Mouse (Mus musculus): ENCODE results near the gene Pop7. TPM values are rescaled to one million over a fixed set of nuclear protein-coding genes. Genes with fewer than 3 reads are reported as not detected.

Gene Pop7
- total and polyA plus RNA-seq, 3 experiments, result 61.1 to 79.8 TPM; not detected in 1

- Histone ChIP-seq H3K27me3 (ENCODE audit: control insufficient read depth in 1 of 2, insufficient read depth in 2 of 2, low read length in 2 of 2) (no peaks in the 10 kb centered on the region), H3K4me1 (ENCODE audit: control insufficient read depth in 1 of 2, insufficient read depth in 2 of 2, low read length in 2 of 2) (no peaks in the 10 kb centered on the region), H3K4me3 (ENCODE audit: control insufficient read depth in 1 of 2, insufficient read depth in 1 of 2, low read depth in 2 of 2, low read length in 2 of 2) (no peak overlapping the region), H3K9ac (ENCODE audit: control insufficient read depth, low read depth, low read length, poor library complexity, severe bottlenecking) (no peak overlapping the region), H3K36me3 (ENCODE audit: control insufficient read depth in 1 of 2, insufficient read depth in 2 of 2, low read length in 2 of 2) (peaks cover 2 to 3% of the 10 kb centered on the region in 2 experiments), H3K9me3 (replicated peaks; ENCODE audit: insufficient read depth, low read length) (no peaks in the 10 kb centered on the region), H3K79me2 (ENCODE audit: control insufficient read depth, insufficient read depth, low read length, poor library complexity) (peaks cover 28% of the 10 kb centered on the region), H3K27ac (ENCODE audit: control insufficient read depth, low read depth, low read length) (no peak overlapping the region)
- no peak for DNase-seq (ENCODE audit: low read depth, low spot score)
- TF ChIP-seq TAL1 (IDR thresholded peaks at IDR 0.05; ENCODE audit: low read length) (no peak), ZMIZ1 (IDR thresholded peaks at IDR 0.05; ENCODE audit: low read depth, low read length) (no peak), MAZ (IDR thresholded peaks at IDR 0.05; ENCODE audit: low read depth, low read length) (no peak), ETS1 (IDR thresholded peaks at IDR 0.05; ENCODE audit: low read depth, low read length) (no peak), USF1 (IDR thresholded peaks at IDR 0.05; ENCODE audit: low read depth, low read length) (no peak), RCOR1 (IDR thresholded peaks at IDR 0.05; ENCODE audit: low read depth, low read length) (no peak), POLR2AphosphoS5 (IDR thresholded peaks at IDR 0.05; ENCODE audit: borderline replicate concordance, low read depth, low read length) (no peak), E2F4 (IDR thresholded peaks at IDR 0.05; ENCODE audit: borderline replicate concordance, low read depth, low read length) (no peak), CTCF (IDR thresholded peaks at IDR 0.05 in 2 of 3, conservative IDR thresholded peaks at IDR 0.05 in 1 of 3; ENCODE audit: control insufficient read depth in 1 of 3, insufficient read depth in 1 of 3, low read depth in 2 of 3, low read length in 3 of 3, poor library complexity in 1 of 3, severe bottlenecking in 1 of 3) (no peak), MEF2A (IDR thresholded peaks at IDR 0.05; ENCODE audit: extremely low read depth, insufficient replicate concordance, low read depth, low read length, poor library complexity, severe bottlenecking) (no peak), MAX (IDR thresholded peaks at IDR 0.05; ENCODE audit: low read length) (no peak), NELFE (IDR thresholded peaks at IDR 0.05; ENCODE audit: low read depth, low read length) (no peak), POLR2A (IDR thresholded peaks at IDR 0.05; ENCODE audit: control insufficient read depth in 1 of 2, insufficient read depth in 1 of 2, low read depth in 1 of 2, low read length in 2 of 2, poor library complexity in 1 of 2) (no peak), GATA1 (IDR thresholded peaks at IDR 0.05; ENCODE audit: low read depth, low read length) (no peak), USF2 (IDR thresholded peaks at IDR 0.05; ENCODE audit: borderline replicate concordance in 1 of 2, insufficient read depth in 1 of 2, low read depth in 1 of 2, low read length in 2 of 2) (no peak), EP300 (IDR thresholded peaks at IDR 0.05; ENCODE audit: low read depth in 1 of 2, low read length in 2 of 2) (no peak), MXI1 (IDR thresholded peaks at IDR 0.05; ENCODE audit: low read depth, low read length) (no peak), ZKSCAN1 (IDR thresholded peaks at IDR 0.05; ENCODE audit: low read depth, low read length) (no peak), MYC (IDR thresholded peaks at IDR 0.05; ENCODE audit: low read depth, low read length) (no peak), GABPA (IDR thresholded peaks at IDR 0.05; ENCODE audit: low read depth, low read length) (no peak)
These were observed 27.1 kb upstream of the Pop7 start for GRCm38 (mm10) chr5:137529221-137529995.
